Mouse (Mus musculus) neutrophil, adult 5-6 weeks (primary cell): Measurements from ENCODE around the gene Nxph4. TPM values are rescaled to one million over a fixed set of nuclear protein-coding genes. Genes with fewer than 3 reads are reported as not detected.

Experiments used
- ATAC-seq: fragments of 151-379, 151-347 bp; 2 replicates; pipeline ENCODE4 v1.8.0; 2017; ENCODE audit warnings: mild to moderate bottlenecking, moderate TSS enrichment; ENCODE audit not compliant: insufficient number of reproducible peaks, poor library complexity, low FRiP score, severe bottlenecking; ENCODE audit errors: extremely low read depth
- total RNA-seq: library from RNA; stranded (forward); fragments of 200-1000 nt; gene quantifications from 2 replicates; pipeline ENCODE4 v1.2.3, GENCODE M21; 2017

Nxph4 gene
- total RNA-seq, 1 experiment from 2014 or later = not detected

DNA sequence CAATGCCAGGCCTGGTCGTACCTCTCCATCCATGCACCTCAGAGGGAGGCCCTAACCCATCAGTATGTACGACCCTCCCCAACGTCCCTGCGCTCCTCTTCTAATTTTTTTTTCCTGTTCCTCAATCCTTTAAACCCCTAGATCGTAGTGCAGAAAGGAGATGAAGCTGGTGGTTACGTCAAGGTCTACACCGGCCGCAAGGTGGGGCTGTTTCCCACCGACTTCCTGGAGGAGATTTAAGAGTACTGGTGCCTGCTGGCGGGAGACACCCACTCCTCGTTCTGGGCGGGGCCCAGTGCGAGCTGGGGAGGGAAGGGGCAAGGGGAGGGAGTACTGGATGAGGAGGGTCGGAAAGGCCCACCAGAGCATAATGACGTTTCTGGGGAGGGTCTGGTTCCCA is 26.1 kb downstream of the Nxph4 start:
- peak; percentile 28; the same call in 1 of the 2 replicates for ATAC-seq

DNA sequence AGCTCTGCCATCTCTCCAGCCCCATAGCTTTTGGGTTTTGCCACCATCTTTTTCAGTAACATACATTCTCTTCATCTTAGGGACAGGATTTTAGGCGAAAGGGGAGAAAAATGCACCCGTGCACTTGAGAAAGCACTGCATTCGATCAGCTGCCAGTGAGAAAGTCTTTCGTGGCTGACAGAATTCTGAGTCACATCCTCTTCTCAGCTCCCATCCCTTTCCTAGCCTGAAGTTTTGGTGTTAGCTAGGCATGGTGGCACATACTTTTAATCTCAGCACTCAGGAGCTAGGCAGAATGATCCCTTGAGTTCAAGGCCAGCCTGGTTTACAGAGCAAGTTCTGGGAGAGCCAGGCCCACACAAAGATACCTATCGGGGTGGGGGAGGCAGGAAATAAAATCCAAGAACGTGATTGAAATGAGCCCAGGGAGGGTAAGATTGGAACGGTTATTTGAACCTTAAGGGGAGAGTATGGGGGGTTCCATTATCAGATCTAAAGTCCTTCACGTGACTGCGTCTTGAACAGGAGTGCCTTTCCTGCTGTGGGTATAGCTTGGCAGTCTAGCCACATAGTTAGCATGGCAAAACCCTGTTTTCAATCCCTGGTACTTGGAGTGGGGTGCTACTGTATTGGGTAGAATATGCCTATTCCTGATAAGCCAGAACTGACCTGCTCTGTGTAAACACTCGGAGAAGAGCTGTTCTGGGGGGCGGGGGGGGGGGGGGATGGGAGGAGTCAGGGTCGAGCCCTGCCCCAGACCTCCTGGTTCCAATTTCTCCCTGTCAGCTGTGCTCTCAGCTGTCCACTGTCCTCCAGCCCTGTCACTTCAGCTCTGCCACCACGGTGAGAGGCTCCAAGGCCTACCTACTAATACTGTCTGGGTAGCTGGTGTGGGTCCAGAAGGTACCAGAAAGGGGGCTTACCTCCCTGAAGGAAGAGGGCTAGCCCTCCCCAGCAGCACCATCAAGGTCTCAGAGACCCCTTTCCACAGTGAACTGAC is 33.2 kb downstream of the Nxph4 start, which contains the start of gene Stac3:
Gene Stac3, plus strand, starts transcription at position 793 of the 1,000 bp plus-strand sequence.
- no peak for ATAC-seq

DNA sequence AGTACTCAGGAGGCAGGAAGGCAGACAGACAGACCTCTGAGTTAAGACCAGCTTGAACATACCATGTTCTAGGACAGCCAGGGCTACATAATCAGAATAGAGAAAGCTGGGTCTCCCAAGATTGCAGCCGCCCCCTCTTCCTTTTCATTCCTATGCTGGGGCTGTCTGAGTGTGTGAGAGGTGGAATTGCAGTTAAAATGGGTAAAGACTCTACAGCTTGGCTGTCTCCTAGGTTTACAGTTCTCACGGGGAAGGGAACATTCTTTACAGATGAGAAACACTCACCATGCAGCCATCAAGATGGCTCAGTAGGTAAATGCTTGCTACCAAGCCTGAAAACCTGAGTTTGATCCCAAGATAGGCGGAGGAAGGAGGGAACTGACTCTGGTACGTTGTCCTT is 34.3 kb downstream of the Nxph4 start:
- no peak for ATAC-seq

DNA sequence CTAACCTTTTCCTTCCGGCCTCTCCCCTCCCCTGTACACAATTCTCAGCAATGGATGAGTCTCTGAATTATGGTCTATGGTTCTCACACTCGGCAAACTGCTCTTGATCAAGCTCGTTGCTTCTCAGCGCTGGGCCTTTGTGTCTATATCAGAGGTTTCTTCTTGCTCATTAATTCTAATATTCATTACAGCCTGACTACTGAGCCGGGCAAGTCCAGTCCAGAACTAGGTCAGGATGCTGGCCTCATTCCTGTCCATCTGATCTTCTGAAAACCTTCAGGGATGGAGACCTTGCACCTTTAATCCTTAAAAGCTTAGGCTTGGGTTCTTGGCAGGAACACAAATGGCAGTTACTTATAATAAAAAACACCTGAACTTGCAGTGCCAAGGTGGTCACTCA is 34.8 kb downstream of the Nxph4 start:
- ATAC-seq = no peak

DNA sequence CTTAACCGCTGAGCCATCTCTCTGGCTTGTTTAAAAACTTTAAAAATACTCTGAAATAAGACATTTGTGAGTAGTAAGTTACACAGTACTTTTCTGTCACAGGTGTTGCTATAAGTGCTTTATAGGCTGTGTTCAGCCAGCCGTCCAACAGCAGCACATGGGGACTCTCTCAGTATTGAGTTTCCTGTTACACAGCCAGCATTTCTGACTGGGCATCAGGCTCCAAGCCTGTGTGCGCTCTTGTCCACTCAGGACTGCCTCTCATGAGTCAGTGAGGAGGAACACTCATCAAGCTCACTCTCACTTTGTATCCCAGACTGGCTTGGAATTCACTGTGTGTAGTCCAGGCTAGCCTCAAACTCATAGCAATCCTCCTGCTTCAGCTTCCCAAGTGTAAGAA is 38.2 kb downstream of the Nxph4 start:
- ATAC-seq = no peak

DNA sequence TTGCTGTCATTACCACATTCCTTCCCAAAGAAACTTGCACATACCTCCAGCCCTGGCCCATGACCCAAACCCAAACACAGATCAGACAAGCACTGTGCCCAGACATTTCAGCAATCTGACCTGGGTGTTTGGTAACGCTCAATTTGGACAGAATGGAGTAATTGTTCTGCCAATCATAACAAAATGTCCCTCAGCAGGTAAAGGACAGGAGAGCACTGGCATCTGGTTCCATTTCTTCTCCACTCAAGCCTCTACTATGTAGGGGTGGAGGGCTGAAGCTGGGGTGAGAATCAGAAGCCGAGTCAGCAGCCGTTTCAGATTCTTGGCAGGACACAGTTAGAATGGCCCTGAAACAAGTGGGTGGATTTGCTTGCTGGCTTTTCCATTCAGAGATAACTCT is 42.2 kb downstream of the Nxph4 start:
- no peak for ATAC-seq

DNA sequence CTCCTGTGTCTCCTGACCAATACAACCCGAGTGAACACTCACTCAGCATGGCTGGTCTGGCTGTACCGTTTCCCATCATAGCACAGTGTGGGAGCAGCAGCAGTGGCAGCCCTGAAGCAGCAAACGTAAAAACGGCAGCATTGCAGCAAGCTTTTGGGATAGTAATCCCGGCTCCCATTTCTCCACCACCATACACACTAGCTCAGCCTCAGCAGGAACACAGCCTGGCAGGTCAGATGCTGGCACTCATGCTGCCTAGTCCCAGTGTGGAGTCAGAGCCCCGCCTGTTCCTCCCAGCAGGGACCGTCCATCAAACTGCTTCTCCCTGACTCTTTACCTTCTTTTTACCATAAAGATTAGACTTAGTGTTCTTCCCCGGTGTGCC is 43.2 kb downstream of the Nxph4 start:
- ATAC-seq = no peak

DNA sequence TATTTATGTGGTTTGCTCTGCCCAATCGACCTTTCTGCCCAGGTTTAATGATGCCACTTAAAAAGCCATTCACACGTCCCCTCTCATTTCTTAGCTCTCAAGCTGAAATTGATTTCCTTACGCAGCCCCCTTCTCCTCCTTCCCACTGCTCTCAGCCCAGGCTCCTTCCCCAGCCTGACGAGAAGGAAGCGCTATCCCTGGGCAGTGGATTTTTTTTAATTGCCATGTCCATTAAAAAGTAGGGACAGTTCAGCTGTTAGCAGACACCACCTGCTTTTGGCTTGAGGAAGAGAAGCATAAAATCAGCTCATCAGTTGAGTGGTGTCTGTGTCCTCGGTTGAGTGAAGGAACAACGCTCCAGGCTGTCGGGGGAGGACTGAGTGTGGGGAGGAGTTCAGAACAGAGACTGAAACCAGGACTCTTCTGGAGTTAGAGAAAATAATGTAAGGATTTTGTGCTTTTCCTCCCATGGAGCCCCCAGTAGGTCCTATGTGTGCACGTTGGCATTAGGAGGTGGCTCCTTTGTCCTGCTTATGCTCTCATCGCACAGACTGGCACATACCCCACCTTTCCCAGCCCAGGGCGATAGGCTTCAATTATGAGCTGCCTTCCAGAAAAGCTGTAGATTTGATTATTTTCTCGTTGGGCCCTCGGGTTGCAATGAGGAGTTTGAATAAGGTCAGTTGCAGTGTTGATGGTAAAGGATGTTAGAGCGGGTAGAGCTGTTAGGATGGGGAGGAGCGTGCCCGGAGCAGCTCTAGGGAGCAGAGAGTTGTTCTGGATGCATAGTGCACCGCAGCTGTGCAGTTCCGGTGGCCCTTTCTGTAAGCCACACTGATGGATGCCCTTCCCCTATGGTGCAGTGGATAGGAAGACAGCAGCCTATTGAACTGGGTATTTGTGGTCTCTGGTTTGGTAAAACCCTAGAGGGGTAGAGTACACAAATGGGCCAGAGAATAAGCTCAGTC is 43.9 kb downstream of the Nxph4 start:
- ATAC-seq = no peak

DNA sequence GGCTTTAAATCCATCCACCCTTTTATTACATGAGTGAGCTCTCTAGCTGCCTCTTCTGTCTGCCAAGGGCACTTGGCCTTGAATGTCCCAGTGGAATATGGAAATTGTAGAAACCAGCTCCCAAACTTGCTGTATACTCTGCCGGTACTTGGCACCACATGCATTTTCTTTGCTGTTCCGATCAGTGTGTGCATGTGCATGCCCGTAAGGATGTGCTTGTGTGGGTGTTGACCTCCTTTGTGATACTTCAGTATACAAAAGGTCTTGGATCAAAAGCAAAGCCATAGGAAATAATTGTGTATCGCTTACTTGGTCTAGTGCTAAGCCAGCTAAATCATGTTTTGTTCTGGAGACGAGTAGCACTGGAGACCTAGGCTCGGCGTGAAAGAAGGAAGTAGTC is 45.5 kb downstream of the Nxph4 start:
- ATAC-seq = no peak

DNA sequence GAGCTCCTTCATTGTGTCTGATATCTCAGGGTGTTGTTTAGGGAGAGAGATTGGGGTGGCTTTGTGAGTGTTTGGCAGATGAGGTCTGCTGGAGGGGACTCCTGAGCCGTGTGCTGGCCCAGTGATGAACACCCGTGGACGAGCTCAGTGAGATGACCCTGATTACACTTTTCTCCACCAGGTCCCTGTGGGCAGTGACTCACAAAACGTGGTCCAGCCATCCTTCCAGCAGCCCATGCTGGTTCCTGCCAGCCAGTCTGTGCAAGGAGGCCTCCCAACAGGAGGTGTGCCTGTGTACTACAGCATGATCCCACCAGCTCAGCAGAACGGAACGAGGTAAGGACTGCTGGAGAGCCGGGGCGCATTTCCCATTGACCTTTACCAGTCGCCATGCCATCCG is 49.1 kb downstream of the Nxph4 start:
- no peak for ATAC-seq

DNA sequence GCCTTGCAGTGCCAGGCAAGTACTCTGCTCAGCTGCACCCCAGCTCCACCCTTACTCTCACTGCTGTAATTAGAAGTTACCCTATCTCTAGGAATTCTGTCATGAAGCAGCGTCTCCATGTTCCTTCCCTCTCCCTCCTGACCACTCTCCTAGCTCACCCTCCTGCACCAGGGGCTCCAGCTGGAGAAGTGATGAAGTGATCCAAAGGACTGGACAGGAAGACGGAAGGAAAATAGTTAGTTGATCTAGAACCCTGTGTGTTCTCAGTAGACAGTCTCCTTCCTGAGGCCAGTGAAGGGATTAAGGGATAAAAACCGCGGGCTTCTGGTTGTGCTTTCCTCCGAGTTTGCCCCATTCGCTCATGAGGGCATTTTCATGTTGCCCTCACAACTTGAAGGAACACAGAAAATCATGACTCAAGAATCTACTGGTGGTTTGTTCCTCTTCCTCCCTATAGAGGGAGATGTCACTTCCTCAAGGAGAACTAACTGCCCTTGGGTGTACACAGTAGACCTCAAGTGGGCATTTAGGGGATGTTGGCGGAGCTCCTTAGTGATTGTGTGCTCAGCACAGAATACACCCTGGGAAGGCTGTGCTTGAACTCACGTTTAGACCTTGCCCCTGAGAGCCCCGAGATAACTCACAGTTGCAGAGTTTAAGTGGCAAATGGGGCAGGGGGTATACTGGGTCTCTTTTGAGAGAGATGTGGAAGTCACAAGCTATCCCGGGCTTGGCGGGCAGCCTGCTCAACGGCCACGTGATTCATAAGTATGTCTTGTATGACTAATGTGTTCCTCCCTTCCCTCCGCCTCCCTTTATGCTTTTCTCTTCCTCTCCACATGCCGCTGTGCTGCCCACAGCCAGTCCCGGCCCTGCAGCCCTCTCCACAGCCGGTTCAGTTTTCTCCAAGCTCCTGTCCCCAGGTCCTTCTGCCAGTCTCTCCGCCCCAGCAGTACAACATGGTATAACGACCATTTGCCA is 53.2 kb downstream of the Nxph4 start:
- ATAC-seq = peak; percentile 37; the same call in 1 of the 2 replicates

DNA sequence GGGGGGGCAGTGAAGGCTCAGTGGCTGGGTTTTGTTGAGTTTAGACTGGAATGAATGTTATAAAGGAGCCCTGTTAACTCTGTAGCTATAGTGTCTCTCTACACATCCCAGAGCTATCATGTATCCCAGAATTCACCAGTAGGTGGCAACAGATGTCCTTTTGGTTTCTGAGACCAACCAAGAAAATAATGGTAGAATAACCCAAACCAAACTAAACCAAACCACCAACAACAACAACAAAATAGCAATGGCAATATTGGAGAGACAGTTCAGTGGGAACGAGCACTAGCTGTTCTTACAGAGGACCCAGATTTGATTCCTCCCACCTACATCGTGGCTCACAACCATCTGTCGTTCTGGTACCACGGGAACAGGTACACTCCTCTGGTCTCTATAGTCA is 55.2 kb downstream of the Nxph4 start:
- ATAC-seq = no peak

DNA sequence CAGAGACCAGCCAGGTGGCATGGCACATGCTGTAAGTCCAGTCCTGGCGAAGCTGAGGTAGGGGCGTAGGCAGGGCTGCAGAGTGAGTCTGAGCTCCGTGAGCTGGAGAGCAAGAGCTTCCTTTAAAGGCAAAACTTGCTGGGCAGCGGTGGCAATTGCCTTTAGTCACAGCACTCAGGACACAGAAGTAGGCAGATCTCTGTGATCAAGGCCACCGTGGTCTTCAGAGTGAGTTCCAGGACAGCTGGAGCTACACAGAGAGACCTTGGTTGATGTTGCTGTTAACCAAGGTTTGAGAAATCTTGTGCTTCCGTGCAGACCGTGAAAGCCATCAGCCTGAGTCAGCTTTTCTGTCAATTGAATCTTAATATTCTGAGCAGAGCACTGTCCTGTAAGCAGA is 57.1 kb downstream of the Nxph4 start:
- no peak for ATAC-seq

DNA sequence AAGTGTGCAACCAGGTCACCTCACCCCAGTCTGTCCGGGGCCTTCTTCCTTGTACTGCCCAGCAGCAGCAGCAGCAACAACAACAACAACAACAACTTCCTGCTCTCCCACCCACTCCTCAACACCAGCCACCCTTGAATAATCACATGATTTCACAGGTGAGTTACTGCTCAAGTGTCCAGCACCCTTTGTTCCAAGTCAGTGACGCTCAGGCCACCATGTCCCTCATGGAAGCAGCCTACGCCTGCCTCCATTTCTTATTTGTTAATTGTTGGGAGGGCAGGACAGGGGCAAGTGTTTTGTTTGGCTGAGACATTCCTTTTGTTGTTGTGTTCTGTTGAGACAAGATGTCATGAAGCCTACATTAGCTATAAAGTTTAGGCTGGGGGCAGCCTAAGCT is 57.8 kb downstream of the Nxph4 start:
- ATAC-seq = no peak

Other genes with a start within 250 kb of the Nxph4 start
- gene Mbd6, start 245.5 kb downstream of the Nxph4 start, total RNA-seq = 19.9 and 27.8 TPM in 2 replicates
- gene Mars, start 222.8 kb downstream of the Nxph4 start, total RNA-seq = 57.0 and 63.3 TPM in 2 replicates
- gene Arhgap9, start 212.6 kb downstream of the Nxph4 start, total RNA-seq = 146 and 150 TPM in 2 replicates
- not detected in 2 replicates for gene Gli1, start 192.6 kb downstream of the Nxph4 start, total RNA-seq
- 0.12 TPM in 1 of 2 replicates, not detected in the other for gene Inhbe, start 180.1 kb downstream of the Nxph4 start, total RNA-seq
- gene Inhbc, start 164.1 kb downstream of the Nxph4 start, total RNA-seq = not detected in 2 replicates
- gene R3hdm2, start 154.2 kb downstream of the Nxph4 start, total RNA-seq = 51.8 and 67.4 TPM in 2 replicates
- gene Stac3, start 32.9 kb downstream of the Nxph4 start, total RNA-seq = 6.0 and 9.8 TPM in 2 replicates
- not detected in 2 replicates for gene Ndufa4l2, start 19.6 kb downstream of the Nxph4 start, total RNA-seq
- gene Shmt2, start 12.1 kb downstream of the Nxph4 start, total RNA-seq = 22.8 and 25.0 TPM in 2 replicates
- 6.3 and 15.1 TPM in 2 replicates for gene Lrp1, start 86.6 kb upstream of the Nxph4 start, total RNA-seq
- 258 and 273 TPM in 2 replicates for gene Stat6, start 108.4 kb upstream of the Nxph4 start, total RNA-seq
- gene Nemp1, start 132.3 kb upstream of the Nxph4 start, total RNA-seq = 42.6 and 45.7 TPM in 2 replicates
- gene Nab2, start 134.0 kb upstream of the Nxph4 start, total RNA-seq = 19.0 and 19.3 TPM in 2 replicates
- gene Myo1a, start 170.6 kb upstream of the Nxph4 start, total RNA-seq = 1.5 and 2.3 TPM in 2 replicates
- gene Tac2, start 189.9 kb upstream of the Nxph4 start, total RNA-seq = not detected in 2 replicates
- 20.7 and 25.7 TPM in 2 replicates for gene Zbtb39, start 205.0 kb upstream of the Nxph4 start, total RNA-seq
- 0.12 and 0.23 TPM in 2 replicates for gene Gpr182, start 217.2 kb upstream of the Nxph4 start, total RNA-seq
- gene Rdh1, start 225.2 kb upstream of the Nxph4 start, total RNA-seq = 0.37 and 0.47 TPM in 2 replicates
- not detected in 2 replicates for gene Rdh16f1, start 225.2 kb upstream of the Nxph4 start, total RNA-seq
- 1.7 TPM in 1 of 2 replicates, not detected in the other for gene Rdh9, start 241.8 kb upstream of the Nxph4 start, total RNA-seq